Mouse (Mus musculus) embryonic facial prominence, embryonic 15.5 days (tissue): ENCODE measurements around the gene D7Ertd443e. TPM values are rescaled to one million over a fixed set of nuclear protein-coding genes. Genes with fewer than 3 reads are reported as not detected.

ENCODE experiments used
- ATAC-seq: fragments of 200-750 bp; cut with Nextera tagmentation; 2 replicates; pipeline ENCODE4 v1.8.0; 2017; ENCODE audit warnings: low read depth, moderate TSS enrichment; ENCODE audit not compliant: insufficient number of reproducible peaks, low FRiP score, low TSS enrichment
- H3K27ac ChIP-seq: fragments of 300-500 bp; sonication (generic); replicated peaks from 2 replicates; pipeline ENCODE4 v1.5.1; 2015; ENCODE audit warnings: mild to moderate bottlenecking, inconsistent platforms
- H3K27me3 ChIP-seq: fragments of 300-500 bp; sonication (generic); 2 replicates; pipeline ENCODE4 v1.6.1; 2015; ENCODE audit warnings: inconsistent platforms
- H3K36me3 ChIP-seq: fragments of 300-500 bp; sonication (generic); 2 replicates; pipeline ENCODE4 v1.6.1; 2015; ENCODE audit warnings: mild to moderate bottlenecking, inconsistent platforms
- H3K4me1 ChIP-seq: fragments of 300-500 bp; sonication (generic); 2 replicates; pipeline ENCODE4 v1.6.1; 2015; ENCODE audit warnings: inconsistent platforms
- H3K4me2 ChIP-seq: fragments of 300-500 bp; sonication (generic); replicated peaks from 2 replicates; pipeline ENCODE4 v1.6.1; 2015; ENCODE audit warnings: mild to moderate bottlenecking, inconsistent platforms
- H3K4me3 ChIP-seq: fragments of 300-500 bp; sonication (generic); replicated peaks from 2 replicates; pipeline ENCODE4 v1.5.1; 2015; ENCODE audit warnings: mild to moderate bottlenecking, inconsistent platforms
- H3K9ac ChIP-seq: fragments of 300-500 bp; sonication (generic); 2 replicates; pipeline ENCODE4 v1.6.1; 2015; ENCODE audit warnings: inconsistent platforms
- H3K9me3 ChIP-seq: fragments of 300-500 bp; sonication (generic); replicated peaks from 2 replicates; pipeline ENCODE4 v1.6.1; 2016; ENCODE audit warnings: inconsistent platforms
- WGBS: fragments of 180-500 bp; shearing (Covaris S2); methylation state at CpG from one replicate; pipeline ENCODE4 v1.1.7; 2015; 5-methylcytosine and 5-hydroxymethylcytosine counted together
- polyA plus RNA-seq: library from polyadenylated mRNA; unstranded; fragments of >200 nt; fragmentation: Nextera tagmentation; extraction: Ambion mirVana; gene quantifications from 2 replicates; pipeline ENCODE4 v1.2.1, GENCODE M21; 2015

D7Ertd443e gene
- polyA plus RNA-seq, 1 experiment from 2014 or later, result 0.51 TPM

DNA sequence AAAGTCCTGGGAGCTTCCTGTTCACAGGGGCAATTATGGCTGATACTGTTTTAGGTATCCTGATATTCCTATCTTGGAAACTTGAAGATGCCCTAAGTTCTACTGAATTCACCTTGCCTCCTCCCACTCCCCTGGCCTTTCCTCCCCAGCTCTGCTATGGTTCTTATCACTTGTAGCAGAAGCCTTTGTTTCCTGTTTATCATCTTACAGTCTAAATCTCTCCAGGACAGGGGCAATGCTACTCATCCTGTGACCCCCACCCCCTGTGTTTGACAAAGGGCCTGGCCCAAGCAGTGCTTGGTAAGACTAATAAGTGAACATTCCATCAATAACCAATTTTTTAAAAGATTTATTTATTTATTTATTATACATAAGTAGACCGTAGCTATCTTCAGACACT is 144.9 kb downstream of the D7Ertd443e start:
- no peak for ATAC-seq
- H3K4me3 ChIP-seq, result no peak overlapping the region
- H3K9me3 ChIP-seq, result no peaks in the 10 kb centered on the region
- no peaks in the 10 kb centered on the region for H3K27me3 ChIP-seq
- H3K27ac ChIP-seq, result no peak overlapping the region
- no peaks in the 10 kb centered on the region for H3K36me3 ChIP-seq
- no peak overlapping the region for H3K9ac ChIP-seq
- no peak overlapping the region for H3K4me2 ChIP-seq
- WGBS, result 89% methylated on average over 1 of the region's 1 CpGs
- no peaks in the 10 kb centered on the region for H3K4me1 ChIP-seq

DNA sequence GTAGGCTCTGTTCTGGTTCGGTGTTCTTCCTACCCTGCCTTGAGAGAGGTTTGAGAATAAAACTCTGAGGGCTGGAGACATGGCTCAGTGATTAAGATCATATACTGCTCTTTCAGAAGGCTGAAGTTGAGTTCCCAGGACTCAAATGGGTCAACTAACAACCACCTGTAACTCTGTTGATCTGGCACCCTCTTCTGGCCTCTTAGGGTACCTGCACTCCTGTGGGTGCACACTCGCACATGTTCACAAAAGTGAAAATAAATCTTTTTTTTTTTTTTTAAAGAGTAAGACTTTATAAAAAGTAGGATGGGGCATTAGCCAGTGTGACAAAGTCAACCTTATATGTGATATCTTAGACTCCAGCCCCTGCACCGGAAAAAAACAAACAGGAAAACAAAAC is 146.6 kb downstream of the D7Ertd443e start:
- Histone ChIP-seq H3K4me2 (no peak overlapping the region), H3K27me3 (no peaks in the 10 kb centered on the region), H3K4me1 (no peaks in the 10 kb centered on the region), H3K27ac (no peak overlapping the region), H3K9me3 (no peaks in the 10 kb centered on the region), H3K9ac (no peak overlapping the region), H3K36me3 (no peaks in the 10 kb centered on the region), H3K4me3 (no peak overlapping the region)
- ATAC-seq, result no peak
- WGBS, result 92% methylated on average over 3 of the region's 3 CpGs

DNA sequence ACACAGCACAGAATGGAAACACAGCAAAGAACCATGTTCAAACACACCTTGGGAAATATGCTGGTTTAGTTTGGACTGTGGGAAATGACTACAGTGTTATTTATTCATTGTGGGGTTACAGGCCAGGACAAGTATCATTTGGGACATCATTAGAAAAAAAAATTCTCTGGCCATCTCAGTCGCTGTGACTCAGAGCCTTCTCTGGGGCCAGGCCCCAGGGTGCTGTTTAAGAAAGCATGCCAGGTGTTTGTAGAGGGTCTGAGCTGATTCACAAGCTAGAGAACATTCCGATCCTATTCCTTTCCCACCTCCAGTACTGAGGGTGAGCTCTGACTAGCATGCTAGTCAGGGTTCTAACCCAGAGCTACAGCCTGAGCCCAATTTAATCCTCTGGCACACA is 148.1 kb downstream of the D7Ertd443e start:
- Histone ChIP-seq H3K9me3 (no peaks in the 10 kb centered on the region), H3K36me3 (no peaks in the 10 kb centered on the region), H3K9ac (no peak overlapping the region), H3K4me1 (no peaks in the 10 kb centered on the region), H3K27ac (no peak overlapping the region), H3K27me3 (no peaks in the 10 kb centered on the region), H3K4me3 (no peak overlapping the region), H3K4me2 (no peak overlapping the region)
- ATAC-seq, result no peak
- 65% methylated on average over 2 of the region's 2 CpGs for WGBS

DNA sequence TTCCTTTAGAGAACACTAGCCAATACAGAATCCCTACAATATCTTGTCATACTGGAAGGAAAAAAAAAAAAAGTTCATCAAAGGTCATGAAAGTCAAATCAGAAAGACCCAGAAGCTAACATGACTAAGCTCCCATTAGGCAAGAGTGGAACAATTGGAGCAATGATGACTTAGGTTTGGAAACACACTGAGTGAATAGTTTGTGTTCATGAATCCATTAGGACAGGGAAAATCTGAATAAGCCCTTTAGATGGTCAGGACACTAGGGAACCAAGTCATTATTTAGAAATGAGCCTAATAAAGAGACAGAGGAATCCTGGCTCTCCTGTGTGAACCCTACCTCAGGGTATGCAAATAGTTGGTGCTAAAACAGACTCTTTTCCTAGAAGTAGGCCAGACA is 148.7 kb downstream of the D7Ertd443e start:
- no peak for ATAC-seq
- no peaks in the 10 kb centered on the region for H3K27me3 ChIP-seq

DNA sequence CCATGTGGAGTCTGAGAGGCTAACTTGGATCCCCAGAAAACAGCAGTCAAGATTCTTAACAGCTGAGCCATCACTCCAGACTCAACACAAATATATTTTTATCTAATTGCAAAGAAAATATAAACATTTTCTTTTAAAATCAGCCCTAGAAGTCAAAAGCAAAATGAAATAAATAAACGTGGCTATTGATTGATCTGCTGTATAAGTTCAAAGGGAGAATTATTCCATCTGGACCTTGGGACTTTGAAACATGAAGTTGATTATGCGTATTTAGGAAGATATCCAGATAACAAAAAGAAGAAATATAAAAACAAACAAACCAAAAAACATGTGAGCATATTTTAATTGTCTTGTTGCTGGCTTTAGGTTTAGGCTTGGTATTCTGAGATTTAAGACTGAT is 149.9 kb downstream of the D7Ertd443e start:
- H3K4me2 ChIP-seq, result no peak overlapping the region
- 79% methylated on average over 2 of the region's 2 CpGs for WGBS
- ATAC-seq, result no peak
- no peak overlapping the region for H3K4me3 ChIP-seq
- no peaks in the 10 kb centered on the region for H3K36me3 ChIP-seq
- no peaks in the 10 kb centered on the region for H3K27me3 ChIP-seq
- H3K4me1 ChIP-seq, result no peaks in the 10 kb centered on the region
- H3K27ac ChIP-seq, result no peak overlapping the region
- H3K9ac ChIP-seq, result no peak overlapping the region
- H3K9me3 ChIP-seq, result no peaks in the 10 kb centered on the region

More for the DNA sequence above, 148.7 kb downstream of the D7Ertd443e start:
- Histone ChIP-seq H3K36me3 (no peaks in the 10 kb centered on the region), H3K27ac (no peak overlapping the region), H3K4me1 (no peaks in the 10 kb centered on the region), H3K9ac (no peak overlapping the region), H3K4me2 (no peak overlapping the region), H3K4me3 (no peak overlapping the region), H3K9me3 (no peaks in the 10 kb centered on the region)

DNA sequence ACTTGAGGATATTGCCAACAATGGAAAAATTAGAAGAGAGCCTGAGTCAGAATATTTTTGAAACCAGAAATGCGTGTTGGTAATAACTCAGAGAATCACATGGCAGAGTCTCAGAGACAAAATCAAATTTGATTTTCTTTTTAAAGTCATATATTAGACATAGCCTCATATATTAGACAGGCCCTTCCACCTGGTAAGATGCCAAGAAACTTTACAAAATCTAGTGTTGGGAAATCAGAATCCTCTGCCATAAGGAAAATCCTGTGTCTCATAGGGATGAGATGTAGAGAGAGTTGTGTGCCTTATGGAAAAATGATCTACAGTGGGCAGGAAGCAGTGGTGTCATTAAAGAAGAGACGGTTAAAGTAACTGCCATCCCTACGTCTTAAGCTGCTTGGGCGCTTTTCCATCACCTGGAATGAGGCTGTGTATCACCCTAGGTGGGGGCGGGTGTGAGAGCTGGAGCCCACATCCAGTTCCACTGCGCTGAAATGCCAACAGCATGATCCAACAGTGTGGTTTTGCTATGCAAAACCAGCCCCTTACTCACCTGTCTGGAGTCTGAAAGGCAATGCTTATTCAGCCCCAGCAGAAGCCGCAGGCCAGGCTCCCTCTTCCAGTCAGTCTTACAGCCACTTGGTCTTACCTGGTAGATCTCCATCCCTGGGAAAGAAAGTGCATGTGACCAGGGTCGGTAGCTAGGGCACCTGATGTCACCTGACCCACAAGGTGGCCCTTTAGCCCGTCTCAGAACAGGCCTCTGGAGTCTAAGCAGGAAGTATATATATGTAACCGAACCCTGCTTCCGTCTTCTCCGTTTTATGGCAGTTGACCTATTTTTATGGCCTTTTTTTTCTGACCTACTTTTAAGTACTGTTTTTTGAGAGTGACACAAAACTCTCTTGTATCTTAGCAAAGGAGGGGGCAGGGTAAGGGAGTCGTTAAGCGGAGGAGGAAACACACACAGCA is 153.8 kb downstream of the D7Ertd443e start, which contains the start of gene Adam12:
Gene Adam12 (minus strand): TSS at position 769 of the 969 bp plus-strand sequence.
- no peak within 1 kb of the TSS for H3K27ac ChIP-seq
- no peak within 1 kb of the TSS for H3K9ac ChIP-seq
- H3K4me3 ChIP-seq, result no peak within 1 kb of the TSS
- H3K4me1 ChIP-seq, result no peaks in the 10 kb centered on the region
- ATAC-seq, result no peak
- no peaks in the 10 kb centered on the region for H3K27me3 ChIP-seq
- no peaks in the 10 kb centered on the region for H3K9me3 ChIP-seq
- WGBS, result 60% methylated on average over 14 of the region's 14 CpGs
- H3K36me3 ChIP-seq, result no peaks in the 10 kb centered on the region
- no peak within 1 kb of the TSS for H3K4me2 ChIP-seq

DNA sequence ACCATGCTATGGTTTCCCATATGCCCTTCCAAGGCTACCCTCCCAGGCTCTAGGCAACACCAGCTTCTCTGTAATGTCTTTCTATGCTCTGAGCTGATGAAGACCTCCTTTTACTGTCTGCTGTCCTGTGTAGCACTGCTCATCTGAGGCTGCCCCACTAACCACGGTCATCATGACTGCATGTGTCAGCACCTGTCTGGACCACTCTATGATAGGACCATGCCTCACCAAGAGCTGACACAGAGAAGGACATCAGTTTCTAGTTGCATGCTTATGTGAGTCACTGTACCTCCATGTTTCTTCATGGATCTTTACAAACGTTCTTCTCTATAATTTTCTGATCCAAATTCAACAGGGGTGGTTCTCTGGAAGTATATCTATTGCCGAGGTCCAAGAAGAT is 154.8 kb downstream of the D7Ertd443e start:
- WGBS, result 80% methylated on average over 3 of the region's 3 CpGs
- ATAC-seq, result no peak; the same call in 1 of the 2 replicates
- Histone ChIP-seq H3K27ac (no peak overlapping the region), H3K9ac (no peak overlapping the region), H3K4me2 (no peak overlapping the region), H3K4me1 (peaks cover 2% of the 10 kb centered on the region; the same call in 1 of the 2 replicates), H3K4me3 (no peak overlapping the region), H3K9me3 (no peaks in the 10 kb centered on the region), H3K36me3 (no peaks in the 10 kb centered on the region), H3K27me3 (peaks cover 6% of the 10 kb centered on the region)

DNA sequence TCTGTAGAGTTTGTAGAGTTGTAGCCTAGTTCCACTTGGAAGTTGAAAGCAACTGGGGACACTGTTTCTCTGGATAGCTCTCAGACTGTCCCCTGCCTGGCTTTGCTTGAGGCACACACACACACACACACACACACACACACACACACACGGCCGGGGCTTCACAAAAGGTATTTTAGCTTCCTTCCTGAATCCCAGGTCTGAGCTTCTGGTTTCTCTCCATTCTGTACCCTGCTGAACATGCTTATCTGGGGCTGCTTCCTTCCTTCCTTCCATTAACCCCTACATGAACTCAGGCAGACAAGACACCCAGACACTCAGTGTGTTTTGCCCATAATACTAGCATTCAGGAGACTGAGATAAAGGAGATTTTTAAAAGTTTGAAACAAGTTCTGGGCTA is 155.6 kb downstream of the D7Ertd443e start:
- peaks cover 10% of the 10 kb centered on the region; the same call in 1 of the 2 replicates for H3K4me1 ChIP-seq
- H3K9ac ChIP-seq, result no peak overlapping the region
- H3K27me3 ChIP-seq, result peaks cover 14% of the 10 kb centered on the region
- H3K27ac ChIP-seq, result no peak overlapping the region
- no peak overlapping the region for H3K4me2 ChIP-seq
- ATAC-seq, result no peak
- H3K36me3 ChIP-seq, result no peaks in the 10 kb centered on the region
- no peaks in the 10 kb centered on the region for H3K9me3 ChIP-seq
- 61% methylated on average over 2 of the region's 2 CpGs for WGBS
- H3K4me3 ChIP-seq, result no peak overlapping the region

DNA sequence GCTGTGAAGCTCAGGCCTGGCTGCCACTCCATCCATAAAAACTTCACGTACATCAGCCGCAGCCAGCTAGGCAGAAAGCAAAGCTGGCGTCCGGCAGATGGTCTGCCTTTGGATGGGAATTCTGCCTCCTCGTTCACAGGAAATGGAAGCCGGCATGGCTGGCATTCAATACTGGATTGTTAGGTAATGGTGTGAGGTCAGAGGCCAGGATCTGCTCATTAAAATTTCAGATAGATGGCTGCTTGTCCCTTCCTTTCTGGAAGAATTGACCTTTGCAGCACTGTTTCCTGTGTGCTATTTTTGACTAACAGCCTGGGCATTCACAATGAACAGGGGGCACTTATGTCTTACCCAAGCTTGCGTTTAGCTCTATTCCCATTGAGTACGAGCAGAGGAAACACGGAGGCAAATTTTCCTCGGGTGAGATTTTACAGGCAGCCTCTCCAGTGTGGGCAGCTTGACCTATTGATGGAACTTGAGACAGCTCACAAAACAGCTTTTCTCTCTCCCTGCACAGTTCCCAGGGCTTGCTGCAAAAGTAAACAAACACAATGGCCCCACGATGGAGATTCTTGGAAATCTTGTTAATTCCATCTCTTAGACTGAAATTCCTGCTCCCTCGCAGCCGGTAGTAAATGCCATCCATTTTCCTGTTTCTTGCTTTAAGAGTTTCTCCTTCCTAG is 157.5 kb downstream of the D7Ertd443e start:
- H3K36me3 ChIP-seq, result no peaks in the 10 kb centered on the region
- no peak for ATAC-seq
- no peak overlapping the region for H3K9ac ChIP-seq
- H3K27me3 ChIP-seq, result peaks cover 24% of the 10 kb centered on the region
- no peaks in the 10 kb centered on the region for H3K9me3 ChIP-seq
- peaks cover 17% of the 10 kb centered on the region for H3K4me1 ChIP-seq
- no peak overlapping the region for H3K4me2 ChIP-seq
- H3K27ac ChIP-seq, result no peak overlapping the region
- no peak overlapping the region for H3K4me3 ChIP-seq
- WGBS, result 29% methylated on average over 13 of the region's 13 CpGs

DNA sequence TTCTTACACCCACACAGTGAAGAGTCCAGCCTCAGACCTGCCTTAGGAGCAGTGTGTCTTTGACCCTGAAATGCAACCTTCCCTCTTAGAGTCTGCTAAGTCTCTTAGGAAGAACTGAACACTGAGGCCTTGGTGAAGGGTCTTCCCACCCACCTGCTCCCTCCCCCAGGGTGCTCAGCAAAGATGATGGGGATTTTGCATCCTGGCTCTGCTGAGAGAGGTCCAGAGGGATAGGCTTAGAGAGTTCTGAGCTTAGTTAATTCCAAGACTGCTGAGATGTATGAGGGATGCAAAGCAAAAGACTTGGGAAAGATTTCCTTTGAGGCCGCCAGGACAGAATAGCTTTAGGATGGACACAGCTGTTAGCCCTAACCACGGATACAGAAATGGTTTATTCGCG is 158.4 kb downstream of the D7Ertd443e start:
- no peak for ATAC-seq
- Histone ChIP-seq H3K4me1 (peaks cover 17% of the 10 kb centered on the region), H3K27me3 (peaks cover 24% of the 10 kb centered on the region), H3K9ac (no peak overlapping the region), H3K4me3 (no peak overlapping the region), H3K9me3 (no peaks in the 10 kb centered on the region), H3K4me2 (no peak overlapping the region), H3K36me3 (no peaks in the 10 kb centered on the region), H3K27ac (no peak overlapping the region)
- 72% methylated on average over 4 of the region's 4 CpGs for WGBS

DNA sequence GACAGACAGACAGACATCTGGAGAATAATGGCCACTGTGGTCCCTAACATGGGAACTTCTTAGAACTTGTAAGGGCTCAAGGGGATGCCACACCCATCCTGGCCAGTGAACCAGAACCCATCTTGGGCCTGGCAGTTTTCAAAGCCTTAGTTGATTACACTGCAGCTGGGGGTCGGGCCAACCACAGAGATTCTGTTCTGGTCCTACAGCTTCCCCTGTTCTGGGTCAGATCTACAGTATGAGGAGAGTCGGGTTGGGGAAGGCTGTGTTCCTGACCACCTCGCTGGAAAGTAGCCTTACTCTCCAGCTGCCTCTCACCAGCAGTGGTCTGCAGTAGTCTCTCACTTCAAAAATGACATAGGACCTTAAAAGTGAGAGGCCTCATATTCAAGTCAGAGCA is 159.2 kb downstream of the D7Ertd443e start:
- H3K9me3 ChIP-seq, result no peaks in the 10 kb centered on the region
- H3K27ac ChIP-seq, result no peak overlapping the region
- peaks cover 17% of the 10 kb centered on the region for H3K4me1 ChIP-seq
- H3K4me3 ChIP-seq, result no peak overlapping the region
- H3K36me3 ChIP-seq, result no peaks in the 10 kb centered on the region
- no peak overlapping the region for H3K9ac ChIP-seq
- no peak overlapping the region for H3K4me2 ChIP-seq
- 73% methylated on average over 3 of the region's 3 CpGs for WGBS
- H3K27me3 ChIP-seq, result peaks cover 24% of the 10 kb centered on the region
- ATAC-seq, result no peak
